In the genomic region with DNA sequence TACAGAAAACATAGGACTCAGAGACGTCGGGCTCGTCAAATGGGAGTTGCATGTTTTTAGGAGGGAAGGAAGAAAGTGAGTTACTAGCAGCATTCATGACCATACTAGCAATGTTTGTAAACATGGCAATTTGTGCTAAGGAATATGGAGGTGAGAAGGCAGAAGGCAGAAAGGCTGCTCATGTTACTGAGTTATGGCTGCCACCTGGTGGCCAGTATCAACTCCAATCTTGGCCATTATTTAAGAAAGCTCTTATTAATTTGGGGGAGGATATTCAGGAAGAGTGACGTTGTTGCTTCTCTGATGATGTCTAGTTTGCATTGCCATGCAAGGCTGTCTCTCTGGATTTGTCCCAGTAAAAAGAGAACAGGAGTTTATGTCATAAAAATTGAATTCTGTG, we compare ENCODE assay signal across 11 mouse cellular contexts.
DNase-seq lines count a peak whose midpoint lies in the region; ATAC-seq and TF ChIP-seq lines count a peak whose summit lies in the region.
"Had no signal": no experiment of that assay in that cellular context is flagged by ENCODE, and none has a peak within 500 bp of the region (broad histone marks: within the 10 kb centered on the region; RNA-seq: fewer than 3 reads in every experiment).

No protein-coding gene starts in this region.

- H3K27ac ChIP-seq in midbrain, embryonic 10.5 days (replicated peaks), result no peak overlapping the region
- H3K27ac ChIP-seq in midbrain, embryonic 16.5 days (ENCODE audit: low read length), result no peak overlapping the region
- H3K27ac ChIP-seq: embryonic facial prominence, embryonic 15.5 days; limb, embryonic 15.5 days; stomach, embryonic 15.5 days had no signal

- TF ChIP-seq CTCF in Patski (IDR thresholded peaks at IDR 0.05), result peak; percentile 84

- in situ Hi-C loops in Patski (cut with MboI; ENCODE audit: low pct_unique_long_range_greater_than_20kb), result no loop called here

- no peaks in the 10 kb centered on the region for H3K4me1 ChIP-seq in midbrain, embryonic 10.5 days
- no peaks in the 10 kb centered on the region for H3K4me1 ChIP-seq in midbrain, embryonic 16.5 days (ENCODE audit: control insufficient read depth, insufficient read depth, low read length)
- H3K4me1 ChIP-seq: embryonic facial prominence, embryonic 15.5 days; limb, embryonic 15.5 days; stomach, embryonic 15.5 days had no signal

- CTCF ChIA-PET in Patski (lab: Charles Lee), result interaction anchor here (0.6 to 2.2 kb wide), 14 partner anchors 10 to 905 kb away, joined by 3 to 23 read pairs (median 4); no protein-coding TSS in a partner anchor

- H3K36me3 ChIP-seq in midbrain, embryonic 10.5 days, result no peaks in the 10 kb centered on the region
- no peaks in the 10 kb centered on the region for H3K36me3 ChIP-seq in midbrain, embryonic 16.5 days (ENCODE audit: control insufficient read depth, insufficient read depth, low read length)
- H3K36me3 ChIP-seq: embryonic facial prominence, embryonic 15.5 days; limb, embryonic 15.5 days; stomach, embryonic 15.5 days had no signal

- no peak overlapping the region for H3K9ac ChIP-seq in midbrain, embryonic 16.5 days (ENCODE audit: low read depth, low read length)
- H3K9ac ChIP-seq: embryonic facial prominence, embryonic 15.5 days; limb, embryonic 15.5 days; stomach, embryonic 15.5 days had no signal

- no peaks in the 10 kb centered on the region for H3K27me3 ChIP-seq in midbrain, embryonic 10.5 days (ENCODE audit: low read depth, poor library complexity, severe bottlenecking)
- H3K27me3 ChIP-seq in midbrain, embryonic 16.5 days (ENCODE audit: control insufficient read depth, insufficient read depth, low read depth, low read length), result no peaks in the 10 kb centered on the region
- H3K27me3 ChIP-seq in Patski, result peaks cover 21% of the 10 kb centered on the region
- H3K27me3 ChIP-seq: embryonic facial prominence, embryonic 15.5 days; limb, embryonic 15.5 days; stomach, embryonic 15.5 days had no signal

- H3K9me3 ChIP-seq in midbrain, embryonic 10.5 days (replicated peaks), result no peaks in the 10 kb centered on the region
- H3K9me3 ChIP-seq in midbrain, embryonic 16.5 days (replicated peaks; ENCODE audit: control insufficient read depth, low read length, poor library complexity, severe bottlenecking), result no peaks in the 10 kb centered on the region
- H3K9me3 ChIP-seq: embryonic facial prominence, embryonic 15.5 days; limb, embryonic 15.5 days; stomach, embryonic 15.5 days had no signal

- 73% methylated on average over 4 of the region's 4 CpGs for WGBS in midbrain, embryonic 10.5 days
- WGBS in midbrain, embryonic 16.5 days, result 69% methylated on average over 4 of the region's 4 CpGs

- no peak for ATAC-seq in midbrain, embryonic 16.5 days
- ATAC-seq in Patski, result peak; percentile 58
- ATAC-seq in megakaryocyte, adult 5-6 weeks (ENCODE audit: poor library complexity, severe bottlenecking), result peak; percentile 64; the same call in 1 of the 2 replicates

- no peak overlapping the region for H3K4me2 ChIP-seq in midbrain, embryonic 16.5 days (ENCODE audit: low read length)
- H3K4me2 ChIP-seq: embryonic facial prominence, embryonic 15.5 days; limb, embryonic 15.5 days; stomach, embryonic 15.5 days had no signal

- POLR2A ChIA-PET in Patski (lab: Charles Lee), result no interaction called here

- no peak overlapping the region for H3K4me3 ChIP-seq in midbrain, embryonic 10.5 days
- H3K4me3 ChIP-seq in midbrain, embryonic 16.5 days (ENCODE audit: low read depth, low read length), result no peak overlapping the region
- H3K4me3 ChIP-seq: embryonic facial prominence, embryonic 15.5 days; limb, embryonic 15.5 days; stomach, embryonic 15.5 days had no signal

- peak; percentile 14 for DNase-seq in midbrain, embryonic 10.5 days (ENCODE audit: low spot score)
- DNase-seq in Patski (ENCODE audit: low read depth, low spot score), result peak; percentile 10
- DNase-seq in cerebellum, postnatal 10 days, result peak; percentile 63 to 64
- peak; percentile 2 to 54 for DNase-seq in frontal cortex, postnatal 36 days (ENCODE audit: low spot score in 2 of 2)
- DNase-seq in layer of hippocampus, adult 8-10 months (ENCODE audit: low spot score in 2 of 2), result peak; percentile 7 to 33
- DNase-seq in thymus, postnatal 25 days, result peak; percentile 26

Comparison
In these comparisons a context has a peak if more than half of its experiments do, and no peak if none do; other contexts are left out.
1. DNase-seq: peak in every context shown above with its lines; median percentile 64 in cerebellum, postnatal 10 days; 28 in frontal cortex, postnatal 36 days; 26 in thymus, postnatal 25 days; 20 in layer of hippocampus, adult 8-10 months; 14 in midbrain, embryonic 10.5 days; 10 in Patski.